Mouse (Mus musculus) testis, adult 2 months (tissue): ENCODE data around the gene Fkrp. TPM values are rescaled to one million over a fixed set of nuclear protein-coding genes. Genes with fewer than 3 reads are reported as not detected.

ENCODE experiments used
- H3K27ac ChIP-seq: fragments of 200-500 bp; 2 replicates; pipeline ENCODE4 v1.5.1; 2012; ENCODE audit warnings: low read depth, low read length; ENCODE audit not compliant: control insufficient read depth, insufficient read depth
- H3K27me3 ChIP-seq: fragments of 200-500 bp; 2 replicates; pipeline ENCODE4 v1.6.1; 2012; ENCODE audit warnings: mild to moderate bottlenecking, low read length, moderate library complexity; ENCODE audit not compliant: control insufficient read depth, insufficient read depth
- H3K36me3 ChIP-seq: fragments of 200-500 bp; 2 replicates; pipeline ENCODE4 v1.6.1; 2012; ENCODE audit warnings: mild to moderate bottlenecking, low read length; ENCODE audit not compliant: control insufficient read depth, insufficient read depth
- H3K4me1 ChIP-seq: fragments of 200-500 bp; 2 replicates; pipeline ENCODE4 v1.6.1; 2012; ENCODE audit warnings: low read length; ENCODE audit not compliant: control insufficient read depth, insufficient read depth
- H3K4me3 ChIP-seq: fragments of 200-500 bp; 2 replicates; pipeline ENCODE4 v1.5.1; 2012; ENCODE audit warnings: low read depth, mild to moderate bottlenecking, low read length, moderate library complexity, mixed read lengths; ENCODE audit not compliant: control insufficient read depth
- CTCF ChIP-seq: fragments of 200-500 bp; IDR thresholded peaks from 2 replicates; pipeline ENCODE4 v1.5.1; 2012; ENCODE audit warnings: low read depth, mild to moderate bottlenecking, inconsistent platforms, low read length, moderate library complexity; ENCODE audit not compliant: control insufficient read depth, insufficient read depth, insufficient replicate concordance
- POLR2A ChIP-seq: fragments of 200-500 bp; IDR thresholded peaks from 2 replicates; pipeline ENCODE4 v1.6.1; 2012; ENCODE audit warnings: low read depth, mild to moderate bottlenecking, inconsistent platforms, low read length, moderate library complexity; ENCODE audit not compliant: control insufficient read depth
- polyA plus RNA-seq: library from polyadenylated mRNA; depleted of rRNA; stranded (reverse); fragments of >200 nt; gene quantifications from 2 replicates; pipeline ENCODE4 v1.2.3, GENCODE M21; 2012

The Fkrp gene
- polyA plus RNA-seq, 1 experiment: 3.6 TPM

- Histone ChIP-seq H3K27me3 (no peaks in the 10 kb centered on the region), H3K27ac (no peak overlapping the region), H3K4me1 (peaks cover 40% of the 10 kb centered on the region), H3K36me3 (peaks cover 3% of the 10 kb centered on the region), H3K4me3 (no peak overlapping the region)
- TF ChIP-seq CTCF: no peak
These were observed 24.5 kb upstream of the Fkrp start for GRCm38 (mm10) chr7:16841078-16841477.

GRCm38 (mm10) chr7:16840109-16840491 lies 23.6 kb upstream of the Fkrp start:
- TF ChIP-seq CTCF (no peak), POLR2A (no peak)
- Histone ChIP-seq H3K4me3 (no peak overlapping the region), H3K27me3 (no peaks in the 10 kb centered on the region), H3K4me1 (peaks cover 32% of the 10 kb centered on the region), H3K36me3 (peaks cover 3% of the 10 kb centered on the region), H3K27ac (no peak overlapping the region)

- TF ChIP-seq CTCF (no peak), POLR2A (no peak)
- H3K27me3 ChIP-seq: no peaks in the 10 kb centered on the region
- peaks cover 3% of the 10 kb centered on the region for H3K36me3 ChIP-seq
- H3K4me1 ChIP-seq: peaks cover 28% of the 10 kb centered on the region
- H3K27ac ChIP-seq: no peak overlapping the region
- H3K4me3 ChIP-seq: no peak overlapping the region
These were observed 23.0 kb upstream of the Fkrp start for GRCm38 (mm10) chr7:16839427-16840108.

GRCm38 (mm10) chr7:16838804-16839426 lies 22.4 kb upstream of the Fkrp start:
- TF ChIP-seq CTCF: no peak
- TF ChIP-seq POLR2A: no peak
- Histone ChIP-seq H3K27ac (no peak overlapping the region), H3K36me3 (peaks cover 3% of the 10 kb centered on the region), H3K4me1 (peaks cover 25% of the 10 kb centered on the region), H3K27me3 (no peaks in the 10 kb centered on the region), H3K4me3 (no peak overlapping the region)

GRCm38 (mm10) chr7:16837916-16838803 lies 21.6 kb upstream of the Fkrp start:
- TF ChIP-seq POLR2A (no peak), CTCF (no peak)
- Histone ChIP-seq H3K36me3 (peaks cover 3% of the 10 kb centered on the region), H3K4me3 (no peak overlapping the region), H3K4me1 (peaks cover 17% of the 10 kb centered on the region), H3K27me3 (no peaks in the 10 kb centered on the region), H3K27ac (no peak overlapping the region)

- Histone ChIP-seq H3K4me1 (no peaks in the 10 kb centered on the region), H3K27me3 (no peaks in the 10 kb centered on the region), H3K36me3 (peaks cover 2% of the 10 kb centered on the region; the same call in 1 of the 2 replicates), H3K27ac (no peak overlapping the region), H3K4me3 (no peak overlapping the region)
- TF ChIP-seq POLR2A: no peak
- TF ChIP-seq CTCF: no peak
These were observed 13.9 kb upstream of the Fkrp start for GRCm38 (mm10) chr7:16830449-16830848.

- no peak overlapping the region for H3K4me3 ChIP-seq
- no peak for TF ChIP-seq CTCF
- TF ChIP-seq POLR2A: no peak
- peaks cover 4% of the 10 kb centered on the region; the same call in 1 of the 2 replicates for H3K36me3 ChIP-seq
- H3K4me1 ChIP-seq: no peaks in the 10 kb centered on the region
- H3K27ac ChIP-seq: no peak overlapping the region
- H3K27me3 ChIP-seq: no peaks in the 10 kb centered on the region
These were observed 10.7 kb upstream of the Fkrp start for GRCm38 (mm10) chr7:16827274-16827673.

GRCm38 (mm10) chr7:16826571-16826970 lies 10.0 kb upstream of the Fkrp start:
- Histone ChIP-seq H3K27ac (no peak overlapping the region), H3K36me3 (peaks cover 4% of the 10 kb centered on the region; the same call in 1 of the 2 replicates), H3K4me3 (no peak overlapping the region), H3K27me3 (no peaks in the 10 kb centered on the region), H3K4me1 (no peaks in the 10 kb centered on the region; the same call in 1 of the 2 replicates)
- TF ChIP-seq CTCF: no peak
- no peak for TF ChIP-seq POLR2A
